Mouse (Mus musculus) liver, adult 2 months (tissue): ENCODE data around the gene Cyfip1. TPM values are rescaled to one million over a fixed set of nuclear protein-coding genes. Genes with fewer than 3 reads are reported as not detected.

Source experiments
- DNase-seq: peaks from one replicate; pipeline ENCODE4 v3.0.0-alpha.2; 2011; ENCODE audit warnings: low read depth, low spot score; ENCODE audit errors: extremely low read depth
- H3K27ac ChIP-seq: fragments of 200-500 bp; replicated peaks from 2 replicates; pipeline ENCODE4 v1.5.1; 2012; ENCODE audit warnings: low read depth, mild to moderate bottlenecking, control low read depth, inconsistent platforms, low read length; ENCODE audit not compliant: insufficient read depth
- H3K27me3 ChIP-seq: fragments of 200-500 bp; 2 replicates; pipeline ENCODE4 v1.6.1; 2012; ENCODE audit warnings: mild to moderate bottlenecking, moderate library complexity, low read length, inconsistent platforms; ENCODE audit not compliant: control insufficient read depth, insufficient read depth
- H3K36me3 ChIP-seq: fragments of 200-500 bp; 2 replicates; pipeline ENCODE4 v1.6.1; 2012; ENCODE audit warnings: low read length, inconsistent platforms; ENCODE audit not compliant: control insufficient read depth, insufficient read depth
- H3K4me1 ChIP-seq: fragments of 200-500 bp; 2 replicates; pipeline ENCODE4 v1.6.1; 2011; ENCODE audit warnings: low read length; ENCODE audit not compliant: control insufficient read depth, insufficient read depth
- H3K4me3 ChIP-seq: fragments of 200-500 bp; 2 replicates; pipeline ENCODE4 v1.5.1; 2011; ENCODE audit warnings: low read depth, mild to moderate bottlenecking, control low read depth, low read length, moderate library complexity; ENCODE audit not compliant: insufficient read depth
- H3K79me2 ChIP-seq: fragments of 200-500 bp; 2 replicates; pipeline ENCODE4 v1.6.1; 2012; ENCODE audit warnings: inconsistent platforms, mild to moderate bottlenecking, low read length, moderate library complexity; ENCODE audit not compliant: control insufficient read depth, insufficient read depth
- H3K9ac ChIP-seq: fragments of 200-500 bp; 2 replicates; pipeline ENCODE4 v1.6.1; 2012; ENCODE audit warnings: low read depth, mild to moderate bottlenecking, control low read depth, inconsistent platforms, low read length
- CTCF ChIP-seq: fragments of 200-500 bp; IDR thresholded peaks from 2 replicates; pipeline ENCODE4 v1.5.1; 2011; ENCODE audit warnings: low read depth, low read length, control low read depth
- POLR2A ChIP-seq: fragments of 200-500 bp; IDR thresholded peaks from 2 replicates; pipeline ENCODE4 v1.6.1; 2011; ENCODE audit warnings: low read length, control low read depth; ENCODE audit not compliant: insufficient read depth; ENCODE audit errors: extremely low read depth
- WGBS: fragments of 180-500 bp; shearing (Covaris S2); methylation state at CpG from one replicate; pipeline ENCODE4 v1.1.7; 2018; 5-methylcytosine and 5-hydroxymethylcytosine counted together
- polyA plus RNA-seq: library from polyadenylated mRNA; depleted of rRNA; stranded (reverse); fragments of >200 nt; gene quantifications from 2 replicates; pipeline ENCODE4 v1.2.3, GENCODE M21; 2012
- total RNA-seq: library from RNA; depleted of rRNA; stranded (reverse); fragments of >200 nt; gene quantifications from 2 replicates; pipeline ENCODE4 v1.2.3, GENCODE M21; 2014

The Cyfip1 gene
- total and polyA plus RNA-seq, 2 experiments, result 17.3 to 45.0 TPM

- Histone ChIP-seq H3K27me3 (no peaks in the 10 kb centered on the region), H3K27ac (no peak overlapping the region; the same call in 1 of the 2 replicates), H3K4me3 (no peak overlapping the region), H3K36me3 (peaks cover 2% of the 10 kb centered on the region; the same call in 1 of the 2 replicates), H3K9ac (no peak overlapping the region), H3K4me1 (no peaks in the 10 kb centered on the region), H3K79me2 (peaks cover 23% of the 10 kb centered on the region; the same call in 1 of the 2 replicates)
- TF ChIP-seq POLR2A, result no peak
- no peak for TF ChIP-seq CTCF
- peak; percentile 23 for DNase-seq
- 84% methylated on average over 7 of the region's 7 CpGs for WGBS
Measured at GRCm38 (mm10) chr7:55868247-55868646, 26.7 kb downstream of the Cyfip1 start.

- Histone ChIP-seq H3K79me2 (peaks cover 15% of the 10 kb centered on the region; the same call in 1 of the 2 replicates), H3K4me1 (no peaks in the 10 kb centered on the region), H3K9ac (no peak overlapping the region), H3K27ac (no peak overlapping the region), H3K27me3 (no peaks in the 10 kb centered on the region), H3K4me3 (no peak overlapping the region), H3K36me3 (peaks cover 8% of the 10 kb centered on the region)
- peak; percentile 38 for DNase-seq
- WGBS, result 48% methylated on average over 3 of the region's 3 CpGs
- TF ChIP-seq CTCF (no peak), POLR2A (no peak)
Measured at GRCm38 (mm10) chr7:55869220-55869619, 27.7 kb downstream of the Cyfip1 start.

GRCm38 (mm10) chr7:55870340-55871020, 28.9 kb downstream of the Cyfip1 start:
- Histone ChIP-seq H3K36me3 (peaks cover 16% of the 10 kb centered on the region), H3K4me3 (no peak overlapping the region), H3K27me3 (no peaks in the 10 kb centered on the region), H3K9ac (no peak overlapping the region), H3K79me2 (peaks cover 14% of the 10 kb centered on the region; the same call in 1 of the 2 replicates), H3K27ac (no peak overlapping the region), H3K4me1 (no peaks in the 10 kb centered on the region)
- TF ChIP-seq CTCF (no peak), POLR2A (no peak)
- no peak for DNase-seq
- 94% methylated on average over 6 of the region's 6 CpGs for WGBS

GRCm38 (mm10) chr7:55871476-55871875, 29.9 kb downstream of the Cyfip1 start:
- no peaks in the 10 kb centered on the region for H3K4me1 ChIP-seq
- H3K4me3 ChIP-seq, result no peak overlapping the region
- 63% methylated on average over 5 of the region's 5 CpGs for WGBS
- H3K79me2 ChIP-seq, result peaks cover 10% of the 10 kb centered on the region; the same call in 1 of the 2 replicates
- H3K27ac ChIP-seq, result no peak overlapping the region
- no peak overlapping the region for H3K9ac ChIP-seq
- TF ChIP-seq POLR2A (no peak), CTCF (no peak)
- no peak for DNase-seq
- H3K36me3 ChIP-seq, result peaks cover 21% of the 10 kb centered on the region
- no peaks in the 10 kb centered on the region for H3K27me3 ChIP-seq

- peaks cover 49% of the 10 kb centered on the region for H3K36me3 ChIP-seq
Measured at GRCm38 (mm10) chr7:55874703-55875102, 33.2 kb downstream of the Cyfip1 start.

GRCm38 (mm10) chr7:55877721-55878120, 36.2 kb downstream of the Cyfip1 start:
- no peaks in the 10 kb centered on the region for H3K79me2 ChIP-seq
- no peak for DNase-seq
- no peaks in the 10 kb centered on the region for H3K27me3 ChIP-seq
- TF ChIP-seq POLR2A, result no peak
- no peak for TF ChIP-seq CTCF
- H3K9ac ChIP-seq, result no peak overlapping the region
- H3K4me1 ChIP-seq, result no peaks in the 10 kb centered on the region
- no peak overlapping the region for H3K27ac ChIP-seq
- H3K4me3 ChIP-seq, result no peak overlapping the region
- 86% methylated on average over 10 of the region's 10 CpGs for WGBS
- peaks cover 64% of the 10 kb centered on the region for H3K36me3 ChIP-seq

More at GRCm38 (mm10) chr7:55874703-55875102, 33.2 kb downstream of the Cyfip1 start:
- TF ChIP-seq POLR2A (no peak), CTCF (no peak)
- Histone ChIP-seq H3K9ac (no peak overlapping the region), H3K4me1 (no peaks in the 10 kb centered on the region), H3K4me3 (no peak overlapping the region), H3K27ac (no peak overlapping the region), H3K79me2 (peaks cover 3% of the 10 kb centered on the region; the same call in 1 of the 2 replicates), H3K27me3 (no peaks in the 10 kb centered on the region)
- 87% methylated on average over 7 of the region's 7 CpGs for WGBS
- DNase-seq, result no peak
